Mouse (Mus musculus): Measurements from ENCODE around the gene Aspdh. TPM values are rescaled to one million over a fixed set of nuclear protein-coding genes. Genes with fewer than 3 reads are reported as not detected.

Aspdh gene
- 1.00 and 1.2 TPM in 2 replicates for polyA plus RNA-seq (2012; rRNA removed)

DNA sequence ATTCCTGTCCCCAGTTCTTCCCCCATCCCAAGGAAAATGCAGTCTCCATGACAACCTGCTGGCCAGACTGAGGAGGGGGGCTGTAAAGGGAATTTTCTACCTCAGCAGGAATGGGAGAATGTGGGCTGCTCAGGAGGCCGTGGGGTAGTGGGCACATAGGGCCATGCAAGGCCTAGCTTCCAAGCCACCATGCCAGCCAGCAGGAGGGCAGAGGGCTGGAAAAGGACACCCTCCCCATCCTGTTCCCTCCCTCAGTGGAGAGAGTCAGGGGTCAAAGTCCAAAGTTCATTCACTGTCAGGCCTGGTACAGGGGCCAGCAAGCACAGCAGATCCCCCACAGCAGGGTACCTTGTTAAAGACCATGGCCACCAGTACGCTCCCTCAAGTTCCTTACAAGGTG is at the start of gene Aspdh:
Aspdh (plus strand) TSS at position 281 of the 400 bp plus-strand sequence.
- TF ChIP-seq POLR2A (IDR thresholded peaks at IDR 0.05; ENCODE audit: control insufficient read depth, low read depth, low read length) (no peak), CTCF (IDR thresholded peaks at IDR 0.05; ENCODE audit: control insufficient read depth, insufficient read depth, insufficient replicate concordance, low read depth, low read length) (no peak)
- Histone ChIP-seq H3K36me3 (ENCODE audit: control insufficient read depth, insufficient read depth, low read length) (no peaks in the 10 kb centered on the region), H3K4me1 (ENCODE audit: control insufficient read depth, insufficient read depth, low read length) (peaks cover 10% of the 10 kb centered on the region), H3K4me3 (ENCODE audit: control insufficient read depth, low read depth, low read length) (peak within 1 kb of the TSS; percentile 93), H3K27me3 (ENCODE audit: control insufficient read depth, insufficient read depth, low read length) (no peaks in the 10 kb centered on the region), H3K27ac (ENCODE audit: control insufficient read depth, insufficient read depth, low read depth, low read length) (no peak within 1 kb of the TSS)

DNA sequence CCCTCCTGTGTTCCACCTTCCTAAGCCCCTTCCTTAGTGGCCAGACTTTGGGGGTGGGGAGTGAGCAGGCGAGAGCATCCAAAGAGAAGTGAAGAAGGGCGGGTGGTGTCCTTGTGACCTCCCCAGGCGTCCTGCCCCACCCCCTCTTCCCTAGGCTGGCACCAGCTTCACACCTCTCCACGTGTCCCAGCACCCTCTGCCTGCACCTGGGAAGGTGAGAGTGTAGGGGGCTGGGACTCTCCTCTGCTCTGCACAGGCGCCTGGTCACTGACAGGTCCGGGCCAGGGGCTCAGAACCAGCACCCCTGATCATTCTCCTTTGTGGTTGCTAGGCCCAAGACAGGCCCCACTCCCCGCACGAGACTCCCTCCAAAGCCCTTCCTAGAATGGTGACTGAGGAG is 37.5 kb upstream of the Aspdh start:
- H3K27ac ChIP-seq (ENCODE audit: control insufficient read depth, insufficient read depth, low read depth, low read length) = no peak overlapping the region
- H3K4me1 ChIP-seq (ENCODE audit: control insufficient read depth, insufficient read depth, low read length) = peaks cover 2% of the 10 kb centered on the region

DNA sequence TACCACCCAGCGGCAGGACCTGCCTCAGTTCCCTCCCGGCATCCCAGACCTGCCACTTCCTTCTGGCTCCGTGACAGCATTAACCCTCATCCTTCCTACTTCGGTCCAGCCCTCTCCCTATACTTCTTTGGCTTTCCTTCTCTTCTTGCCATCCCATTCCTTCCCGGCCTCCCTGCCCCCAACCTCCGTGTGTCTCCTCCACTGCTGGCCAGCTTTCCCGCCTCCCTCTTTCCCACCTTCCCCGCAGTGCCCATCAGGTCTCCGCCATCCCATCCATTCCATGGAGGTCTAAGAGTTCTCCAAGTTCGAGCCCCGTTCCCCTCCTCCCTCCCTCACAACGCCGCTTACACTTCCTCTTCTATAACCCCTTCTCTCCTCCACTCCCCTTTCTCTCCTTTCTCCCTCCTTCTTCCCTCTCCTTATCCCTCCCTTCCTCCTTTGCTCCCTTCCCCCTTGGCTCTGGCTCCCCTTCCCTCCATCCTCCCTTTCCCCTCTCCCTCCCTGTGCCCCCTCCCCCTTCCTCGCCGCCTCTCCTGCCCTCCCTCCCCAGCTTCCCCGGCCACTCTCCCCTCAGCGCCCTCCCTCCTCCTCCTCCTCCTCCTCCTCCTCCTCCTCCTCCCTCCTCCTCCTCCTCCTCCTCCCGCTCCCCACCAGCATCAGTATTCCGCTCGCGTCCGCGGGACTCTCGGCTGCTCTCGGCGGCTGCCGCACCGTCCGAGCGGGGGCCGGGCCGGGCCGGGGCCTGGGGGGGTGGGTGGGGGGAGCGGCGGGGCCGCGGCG is 36.8 kb upstream of the Aspdh start:
- Histone ChIP-seq H3K4me3 (ENCODE audit: control insufficient read depth, low read depth, low read length) (no peak overlapping the region), H3K27ac (ENCODE audit: control insufficient read depth, insufficient read depth, low read depth, low read length) (no peak overlapping the region), H3K36me3 (ENCODE audit: control insufficient read depth, insufficient read depth, low read length) (no peaks in the 10 kb centered on the region), H3K4me1 (ENCODE audit: control insufficient read depth, insufficient read depth, low read length) (peaks cover 2% of the 10 kb centered on the region), H3K27me3 (ENCODE audit: control insufficient read depth, insufficient read depth, low read length) (0 out of 2 replicates have a peak, but pooled peaks cover 2% of the 10 kb centered on the region)
- TF ChIP-seq POLR2A (IDR thresholded peaks at IDR 0.05; ENCODE audit: control insufficient read depth, low read depth, low read length) = no peak
- TF ChIP-seq CTCF (IDR thresholded peaks at IDR 0.05; ENCODE audit: control insufficient read depth, insufficient read depth, insufficient replicate concordance, low read depth, low read length) = no peak

More for the DNA sequence above, 37.5 kb upstream of the Aspdh start:
- Histone ChIP-seq H3K4me3 (ENCODE audit: control insufficient read depth, low read depth, low read length) (no peak overlapping the region), H3K27me3 (ENCODE audit: control insufficient read depth, insufficient read depth, low read length) (0 out of 2 replicates have a peak, but pooled peaks cover 2% of the 10 kb centered on the region), H3K36me3 (ENCODE audit: control insufficient read depth, insufficient read depth, low read length) (no peaks in the 10 kb centered on the region)
- TF ChIP-seq POLR2A (IDR thresholded peaks at IDR 0.05; ENCODE audit: control insufficient read depth, low read depth, low read length) (no peak), CTCF (IDR thresholded peaks at IDR 0.05; ENCODE audit: control insufficient read depth, insufficient read depth, insufficient replicate concordance, low read depth, low read length) (no peak)

DNA sequence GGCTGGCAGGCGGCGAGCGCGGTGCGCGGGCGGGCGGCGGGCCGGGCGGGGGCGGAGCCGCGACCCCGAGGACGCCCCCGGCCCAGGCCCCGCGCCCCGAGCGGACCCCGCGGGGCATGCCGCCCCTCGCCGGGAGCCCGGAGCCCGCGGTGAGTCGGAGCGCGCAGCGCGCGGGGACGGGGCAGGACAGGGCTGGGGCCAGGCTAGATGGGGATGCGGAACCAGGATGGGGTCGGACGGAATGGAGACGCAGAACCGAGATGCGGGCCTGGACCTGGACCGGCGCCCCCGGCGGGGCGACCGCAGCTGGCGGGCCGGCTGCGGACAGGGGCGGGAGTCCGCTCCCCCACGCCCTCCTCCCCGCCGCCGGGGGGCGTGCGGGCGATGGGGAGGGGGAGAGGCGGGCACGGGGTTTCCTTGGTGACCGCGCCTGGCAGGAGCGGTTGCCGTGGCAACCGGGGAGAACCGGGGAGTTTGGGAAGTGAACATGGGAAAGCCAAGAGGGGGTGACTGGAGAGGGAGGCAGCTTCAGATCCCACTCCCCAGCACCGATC is 36.1 kb upstream of the Aspdh start, which contains the start of gene Lrrc4b:
Lrrc4b (plus strand) TSS at position 51 of the 554 bp plus-strand sequence.
- H3K4me1 ChIP-seq (ENCODE audit: control insufficient read depth, insufficient read depth, low read length) = peaks cover 6% of the 10 kb centered on the region
- TF ChIP-seq CTCF (IDR thresholded peaks at IDR 0.05; ENCODE audit: control insufficient read depth, insufficient read depth, insufficient replicate concordance, low read depth, low read length) (no peak), POLR2A (IDR thresholded peaks at IDR 0.05; ENCODE audit: control insufficient read depth, low read depth, low read length) (no peak)
- H3K27ac ChIP-seq (ENCODE audit: control insufficient read depth, insufficient read depth, low read depth, low read length) = no peak within 1 kb of the TSS
- H3K27me3 ChIP-seq (ENCODE audit: control insufficient read depth, insufficient read depth, low read length) = 0 out of 2 replicates have a peak, but pooled peaks cover 2% of the 10 kb centered on the region
- H3K4me3 ChIP-seq (ENCODE audit: control insufficient read depth, low read depth, low read length) = peak within 1 kb of the TSS; percentile 64
- no peaks in the 10 kb centered on the region for H3K36me3 ChIP-seq (ENCODE audit: control insufficient read depth, insufficient read depth, low read length)

DNA sequence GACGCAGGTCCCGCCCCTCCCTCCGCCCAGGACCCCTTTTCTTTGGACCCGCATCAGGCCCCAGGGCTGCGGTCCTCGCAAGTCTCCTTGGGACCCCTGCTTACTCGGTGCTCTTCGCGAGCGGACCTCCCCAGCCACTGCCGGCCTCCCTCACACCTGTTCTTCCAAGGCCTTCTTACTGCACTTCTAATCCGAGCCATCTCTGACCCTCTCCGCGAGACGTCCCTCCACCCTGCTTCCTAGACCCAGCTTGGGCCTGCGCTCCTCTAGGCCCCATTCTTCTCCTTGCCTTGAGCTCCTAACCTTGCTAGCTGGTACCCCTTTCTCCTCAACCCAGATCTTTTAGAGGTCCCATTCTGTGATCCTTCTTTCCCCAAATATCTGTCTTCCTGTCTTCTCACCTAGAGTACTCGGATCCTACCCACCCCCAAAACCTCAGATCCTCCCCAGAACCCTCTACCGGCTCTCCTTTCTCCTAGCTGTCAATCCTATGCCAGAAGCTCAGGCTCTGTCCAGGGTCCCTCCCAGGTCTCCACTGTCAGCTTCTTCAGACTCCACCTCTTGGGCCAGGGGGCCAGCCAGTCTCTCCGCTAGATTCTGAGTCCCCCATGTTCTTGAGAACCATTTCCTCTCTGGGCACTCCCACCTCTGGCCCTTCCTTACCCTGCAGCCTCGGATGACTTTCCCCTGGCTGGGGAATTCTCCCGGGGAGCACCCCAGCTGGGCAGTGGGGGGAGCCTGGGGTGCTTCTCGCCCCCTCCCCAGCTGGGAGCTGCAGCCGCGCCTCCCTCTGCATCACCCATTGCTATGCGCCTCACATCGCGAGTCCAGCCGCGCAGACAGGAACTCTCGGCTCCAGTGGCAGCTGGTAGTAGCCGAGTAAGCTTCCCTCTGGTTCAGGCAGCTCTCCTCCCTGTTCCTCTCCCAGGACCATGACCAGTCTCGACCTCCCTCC is 35.4 kb upstream of the Aspdh start:
- H3K36me3 ChIP-seq (ENCODE audit: control insufficient read depth, insufficient read depth, low read length) = no peaks in the 10 kb centered on the region
- no peak overlapping the region for H3K27ac ChIP-seq (ENCODE audit: control insufficient read depth, insufficient read depth, low read depth, low read length)
- peak overlapping the region; percentile 16 for H3K4me3 ChIP-seq (ENCODE audit: control insufficient read depth, low read depth, low read length)
- peaks cover 10% of the 10 kb centered on the region for H3K4me1 ChIP-seq (ENCODE audit: control insufficient read depth, insufficient read depth, low read length)
- TF ChIP-seq POLR2A (IDR thresholded peaks at IDR 0.05; ENCODE audit: control insufficient read depth, low read depth, low read length) = no peak
- TF ChIP-seq CTCF (IDR thresholded peaks at IDR 0.05; ENCODE audit: control insufficient read depth, insufficient read depth, insufficient replicate concordance, low read depth, low read length) = no peak
- H3K27me3 ChIP-seq (ENCODE audit: control insufficient read depth, insufficient read depth, low read length) = 0 out of 2 replicates have a peak, but pooled peaks cover 2% of the 10 kb centered on the region

DNA sequence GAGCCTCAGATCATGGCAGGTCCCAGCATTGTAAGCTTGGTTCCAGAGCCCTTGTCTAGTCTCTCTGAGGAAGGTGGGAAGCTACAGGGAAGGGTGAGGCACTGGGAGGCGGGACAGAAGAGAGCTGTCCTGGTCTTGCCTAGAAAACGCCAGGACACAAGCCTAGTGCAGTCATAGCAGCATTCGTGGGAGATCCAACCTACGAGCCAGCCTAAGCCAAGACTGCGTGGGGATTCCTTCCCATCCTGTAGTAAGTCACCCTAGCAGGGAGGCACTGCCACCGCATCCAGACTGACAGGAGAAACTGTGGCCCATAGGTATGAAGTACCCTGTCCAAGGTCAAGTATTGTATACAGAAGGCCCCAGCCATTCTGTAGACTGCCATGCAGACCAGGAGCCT is 32.6 kb upstream of the Aspdh start:
- Histone ChIP-seq H3K4me3 (ENCODE audit: control insufficient read depth, low read depth, low read length) (no peak overlapping the region), H3K36me3 (ENCODE audit: control insufficient read depth, insufficient read depth, low read length) (no peaks in the 10 kb centered on the region), H3K4me1 (ENCODE audit: control insufficient read depth, insufficient read depth, low read length) (peaks cover 10% of the 10 kb centered on the region), H3K27ac (ENCODE audit: control insufficient read depth, insufficient read depth, low read depth, low read length) (no peak overlapping the region), H3K27me3 (ENCODE audit: control insufficient read depth, insufficient read depth, low read length) (0 out of 2 replicates have a peak, but pooled peaks cover 2% of the 10 kb centered on the region)
- TF ChIP-seq POLR2A (IDR thresholded peaks at IDR 0.05; ENCODE audit: control insufficient read depth, low read depth, low read length) (no peak), CTCF (IDR thresholded peaks at IDR 0.05; ENCODE audit: control insufficient read depth, insufficient read depth, insufficient replicate concordance, low read depth, low read length) (no peak)

Data from testis, adult 2 months (tissue).